Mouse (Mus musculus): ENCODE data around the gene Pex6. TPM values are rescaled to one million over a fixed set of nuclear protein-coding genes. Genes with fewer than 3 reads are reported as not detected.

Gene Pex6
- polyA plus RNA-seq, 1 experiment from 2014 or later = 25.7 TPM

- DNase-seq (no peak), ATAC-seq (ENCODE audit: insufficient read depth) (no peak)
- no peaks in the 10 kb centered on the region for H3K9me3 ChIP-seq (ENCODE audit: low read depth, low read length)
- 94% methylated on average over 3 of the region's 3 CpGs for WGBS
- TF ChIP-seq CTCF (IDR thresholded peaks at IDR 0.05; ENCODE audit: low read depth) = no peak
- peaks cover 6% of the 10 kb centered on the region; the same call in 1 of the 2 replicates for H3K27me3 ChIP-seq (ENCODE audit: insufficient read depth, low read length)
- no peaks in the 10 kb centered on the region for H3K4me1 ChIP-seq (ENCODE audit: insufficient read depth)
- H3K9ac ChIP-seq = no peak overlapping the region
- H3K4me3 ChIP-seq (ENCODE audit: low read depth, low read length) = no peak overlapping the region
- H3K36me3 ChIP-seq (ENCODE audit: insufficient read depth) = peaks cover 21% of the 10 kb centered on the region
- no peak overlapping the region for H3K27ac ChIP-seq (ENCODE audit: low read depth)
- H3K4me2 ChIP-seq = no peak overlapping the region
These were observed 22.8 kb downstream of the Pex6 start for GRCm38 (mm10) chr17:46734055-46734454.

- Histone ChIP-seq H3K36me3 (ENCODE audit: insufficient read depth) (peaks cover 21% of the 10 kb centered on the region), H3K4me3 (ENCODE audit: low read depth, low read length) (no peak overlapping the region), H3K27me3 (ENCODE audit: insufficient read depth, low read length) (no peaks in the 10 kb centered on the region), H3K4me1 (ENCODE audit: insufficient read depth) (no peaks in the 10 kb centered on the region), H3K9me3 (ENCODE audit: low read depth, low read length) (no peaks in the 10 kb centered on the region), H3K27ac (ENCODE audit: low read depth) (no peak overlapping the region), H3K4me2 (no peak overlapping the region), H3K9ac (no peak overlapping the region)
- TF ChIP-seq CTCF (IDR thresholded peaks at IDR 0.05; ENCODE audit: low read depth) = no peak
- no peak for DNase-seq
- WGBS = 83% methylated on average over 7 of the region's 7 CpGs
- no peak for ATAC-seq (ENCODE audit: insufficient read depth)
These were observed 24.0 kb downstream of the Pex6 start for GRCm38 (mm10) chr17:46735287-46735686.

GRCm38 (mm10) chr17:46736160-46736559, 24.9 kb downstream of the Pex6 start:
- 60% methylated on average over 9 of the region's 10 CpGs for WGBS
- Histone ChIP-seq H3K4me1 (ENCODE audit: insufficient read depth) (no peaks in the 10 kb centered on the region), H3K4me3 (ENCODE audit: low read depth, low read length) (no peak overlapping the region), H3K9me3 (ENCODE audit: low read depth, low read length) (no peaks in the 10 kb centered on the region), H3K27me3 (ENCODE audit: insufficient read depth, low read length) (no peaks in the 10 kb centered on the region), H3K27ac (ENCODE audit: low read depth) (no peak overlapping the region), H3K9ac (no peak overlapping the region), H3K36me3 (ENCODE audit: insufficient read depth) (peaks cover 23% of the 10 kb centered on the region), H3K4me2 (no peak overlapping the region)
- TF ChIP-seq CTCF (IDR thresholded peaks at IDR 0.05; ENCODE audit: low read depth) = peak; percentile 58
- ATAC-seq (ENCODE audit: insufficient read depth) (no peak), DNase-seq (peak; percentile 48)

GRCm38 (mm10) chr17:46741305-46741704, 30.0 kb downstream of the Pex6 start:
- Histone ChIP-seq H3K9ac (no peak overlapping the region), H3K9me3 (ENCODE audit: low read depth, low read length) (no peaks in the 10 kb centered on the region), H3K27me3 (ENCODE audit: insufficient read depth, low read length) (no peaks in the 10 kb centered on the region), H3K4me2 (no peak overlapping the region), H3K4me1 (ENCODE audit: insufficient read depth) (no peaks in the 10 kb centered on the region), H3K36me3 (ENCODE audit: insufficient read depth) (peaks cover 45% of the 10 kb centered on the region), H3K4me3 (ENCODE audit: low read depth, low read length) (no peak overlapping the region), H3K27ac (ENCODE audit: low read depth) (no peak overlapping the region)
- no peak for DNase-seq
- 84% methylated on average over 6 of the region's 6 CpGs for WGBS
- TF ChIP-seq CTCF (IDR thresholded peaks at IDR 0.05; ENCODE audit: low read depth) = no peak
- no peak for ATAC-seq (ENCODE audit: insufficient read depth)

- WGBS = 83% methylated on average over 9 of the region's 9 CpGs
- Histone ChIP-seq H3K4me1 (ENCODE audit: insufficient read depth) (no peaks in the 10 kb centered on the region), H3K27ac (ENCODE audit: low read depth) (no peak overlapping the region), H3K9ac (no peak overlapping the region), H3K36me3 (ENCODE audit: insufficient read depth) (peaks cover 47% of the 10 kb centered on the region), H3K4me2 (no peak overlapping the region), H3K27me3 (ENCODE audit: insufficient read depth, low read length) (no peaks in the 10 kb centered on the region), H3K9me3 (ENCODE audit: low read depth, low read length) (no peaks in the 10 kb centered on the region), H3K4me3 (ENCODE audit: low read depth, low read length) (no peak overlapping the region)
- TF ChIP-seq CTCF (IDR thresholded peaks at IDR 0.05; ENCODE audit: low read depth) = no peak
- ATAC-seq (ENCODE audit: insufficient read depth) (no peak), DNase-seq (no peak)
These were observed 31.7 kb downstream of the Pex6 start for GRCm38 (mm10) chr17:46742986-46743385.

- ATAC-seq (ENCODE audit: insufficient read depth) (no peak), DNase-seq (no peak)
- Histone ChIP-seq H3K36me3 (ENCODE audit: insufficient read depth) (peaks cover 47% of the 10 kb centered on the region), H3K4me2 (no peak overlapping the region), H3K4me1 (ENCODE audit: insufficient read depth) (peaks cover under 1% of the 10 kb centered on the region; the same call in 1 of the 2 replicates), H3K4me3 (ENCODE audit: low read depth, low read length) (no peak overlapping the region), H3K27me3 (ENCODE audit: insufficient read depth, low read length) (no peaks in the 10 kb centered on the region), H3K9me3 (ENCODE audit: low read depth, low read length) (no peaks in the 10 kb centered on the region), H3K9ac (no peak overlapping the region), H3K27ac (ENCODE audit: low read depth) (no peak overlapping the region)
- no peak for TF ChIP-seq CTCF (IDR thresholded peaks at IDR 0.05; ENCODE audit: low read depth)
- WGBS = 84% methylated on average over 2 of the region's 2 CpGs
These were observed 34.2 kb downstream of the Pex6 start for GRCm38 (mm10) chr17:46745506-46745905.

GRCm38 (mm10) chr17:46747234-46747633, 36.0 kb downstream of the Pex6 start:
- H3K36me3 ChIP-seq (ENCODE audit: insufficient read depth) = peaks cover 38% of the 10 kb centered on the region
- ATAC-seq (ENCODE audit: insufficient read depth) = no peak
- H3K4me1 ChIP-seq (ENCODE audit: insufficient read depth) = peaks cover 9% of the 10 kb centered on the region; the same call in 1 of the 2 replicates

GRCm38 (mm10) chr17:46747806-46748205, 36.5 kb downstream of the Pex6 start:
- DNase-seq (no peak), ATAC-seq (ENCODE audit: insufficient read depth) (no peak)
- H3K4me1 ChIP-seq (ENCODE audit: insufficient read depth) = peaks cover 9% of the 10 kb centered on the region; the same call in 1 of the 2 replicates
- H3K27me3 ChIP-seq (ENCODE audit: insufficient read depth, low read length) = no peaks in the 10 kb centered on the region
- H3K36me3 ChIP-seq (ENCODE audit: insufficient read depth) = peaks cover 32% of the 10 kb centered on the region
- no peak overlapping the region for H3K4me2 ChIP-seq
- no peak overlapping the region for H3K4me3 ChIP-seq (ENCODE audit: low read depth, low read length)
- H3K9ac ChIP-seq = no peak overlapping the region
- no peak for TF ChIP-seq CTCF (IDR thresholded peaks at IDR 0.05; ENCODE audit: low read depth)
- H3K9me3 ChIP-seq (ENCODE audit: low read depth, low read length) = no peaks in the 10 kb centered on the region
- 82% methylated on average over 2 of the region's 2 CpGs for WGBS
- H3K27ac ChIP-seq (ENCODE audit: low read depth) = no peak overlapping the region

More at GRCm38 (mm10) chr17:46747234-46747633, 36.0 kb downstream of the Pex6 start:
- H3K27me3 ChIP-seq (ENCODE audit: insufficient read depth, low read length) = no peaks in the 10 kb centered on the region
- no peak for TF ChIP-seq CTCF (IDR thresholded peaks at IDR 0.05; ENCODE audit: low read depth)
- no peak overlapping the region for H3K4me2 ChIP-seq
- no peak overlapping the region for H3K9ac ChIP-seq
- H3K9me3 ChIP-seq (ENCODE audit: low read depth, low read length) = no peaks in the 10 kb centered on the region
- H3K4me3 ChIP-seq (ENCODE audit: low read depth, low read length) = no peak overlapping the region
- 78% methylated on average over 8 of the region's 8 CpGs for WGBS
- no peak for DNase-seq
- H3K27ac ChIP-seq (ENCODE audit: low read depth) = no peak overlapping the region
